Mouse (Mus musculus) left cerebral cortex, postnatal 25 days (tissue): ENCODE measurements around the gene Mroh2a. TPM values are rescaled to one million over a fixed set of nuclear protein-coding genes. Genes with fewer than 3 reads are reported as not detected.

ENCODE experiments used
- DNase-seq, 2 experiments: peaks; one replicate each; pipeline ENCODE4 v3.0.0; 2022; ENCODE audit warnings: low spot score in 2 of 2, mixed read lengths in 1 of 2
- intact Hi-C: fragments of 180-260 bp; cut with DNase I; formaldehyde crosslinking; loops from one replicate; pipeline ENCODE4 v1.15.1; 2025
- total RNA-seq, 2 experiments: library from RNA; stranded (reverse); gene quantifications; 2 replicates each; pipeline ENCODE4 v1.2.3; 2021

Mroh2a gene
- total RNA-seq, 2 experiments from 2014 or later = 0.07 TPM; not detected in 1

- no peak for DNase-seq
These were observed 6.8 kb downstream of the Mroh2a start for GRCm38 (mm10) chr1:88233421-88234247.

GRCm38 (mm10) chr1:88234248-88234610 lies 7.4 kb downstream of the Mroh2a start:
- no peak for DNase-seq
- intact Hi-C loops = no loop called here

More at GRCm38 (mm10) chr1:88233421-88234247, 6.8 kb downstream of the Mroh2a start:
- intact Hi-C loops = no loop called here

- intact Hi-C loops = no loop called here
These were observed 7.9 kb downstream of the Mroh2a start for GRCm38 (mm10) chr1:88234646-88235045.

GRCm38 (mm10) chr1:88235046-88235893 lies 8.5 kb downstream of the Mroh2a start:
- intact Hi-C loops = no loop called here
- no peak for DNase-seq

More at GRCm38 (mm10) chr1:88234646-88235045, 7.9 kb downstream of the Mroh2a start:
- DNase-seq = no peak

GRCm38 (mm10) chr1:88235894-88236415 lies 9.2 kb downstream of the Mroh2a start:
- intact Hi-C loops = no loop called here
- no peak for DNase-seq

GRCm38 (mm10) chr1:88237311-88237710 lies 10.5 kb downstream of the Mroh2a start:
- no peak for DNase-seq

GRCm38 (mm10) chr1:88238771-88239170 lies 12.0 kb downstream of the Mroh2a start:
- DNase-seq = no peak
- intact Hi-C loops = no loop called here

More at GRCm38 (mm10) chr1:88237311-88237710, 10.5 kb downstream of the Mroh2a start:
- intact Hi-C loops = no loop called here

- intact Hi-C loops = no loop called here
- DNase-seq = no peak
These were observed 13.3 kb downstream of the Mroh2a start for GRCm38 (mm10) chr1:88240072-88240471.

GRCm38 (mm10) chr1:88240579-88240978 lies 13.8 kb downstream of the Mroh2a start:
- no peak for DNase-seq
- intact Hi-C loops = no loop called here

- no peak for DNase-seq
- intact Hi-C loops = no loop called here
These were observed 17.1 kb downstream of the Mroh2a start for GRCm38 (mm10) chr1:88243861-88244260.

- intact Hi-C loops = no loop called here
- DNase-seq = no peak
These were observed 19.1 kb downstream of the Mroh2a start for GRCm38 (mm10) chr1:88245881-88246280.

- DNase-seq = no peak
- intact Hi-C loops = no loop called here
These were observed 19.6 kb downstream of the Mroh2a start for GRCm38 (mm10) chr1:88246386-88246785.

GRCm38 (mm10) chr1:88247660-88248059 lies 20.9 kb downstream of the Mroh2a start:
- no peak for DNase-seq
- intact Hi-C loops = no loop called here

- intact Hi-C loops = no loop called here
- no peak for DNase-seq
These were observed 21.9 kb downstream of the Mroh2a start for GRCm38 (mm10) chr1:88248658-88249057.

GRCm38 (mm10) chr1:88249596-88249995 lies 22.8 kb downstream of the Mroh2a start:
- DNase-seq = no peak
- intact Hi-C loops = no loop called here

GRCm38 (mm10) chr1:88250023-88250422 lies 23.2 kb downstream of the Mroh2a start:
- intact Hi-C loops = no loop called here
- no peak for DNase-seq

- DNase-seq = no peak
- intact Hi-C loops = no loop called here
These were observed 26.3 kb downstream of the Mroh2a start for GRCm38 (mm10) chr1:88253106-88253505.

- DNase-seq = no peak
- intact Hi-C loops = no loop called here
These were observed 26.8 kb downstream of the Mroh2a start for GRCm38 (mm10) chr1:88253540-88253939.

GRCm38 (mm10) chr1:88254793-88255465 lies 28.1 kb downstream of the Mroh2a start:
- no peak for DNase-seq
- intact Hi-C loops = no loop called here

GRCm38 (mm10) chr1:88255466-88255857 lies 28.7 kb downstream of the Mroh2a start:
- no peak for DNase-seq
- intact Hi-C loops = no loop called here
